Mouse (Mus musculus): ENCODE data around the gene Olfr318. TPM values are rescaled to one million over a fixed set of nuclear protein-coding genes. Genes with fewer than 3 reads are reported as not detected.
A peak's percentile ranks its signal among the peaks of the same experiment; 100 is the strongest.
"Not testable (repeated sequence)": the region's sequence is repeated elsewhere in the genome, so short reads cannot be mapped to it uniquely, and the experiment has no call there.

The Olfr318 gene
- polyA plus RNA-seq (2015; fragmentation: Nextera tagmentation; extraction: Ambion mirVana): not detected in 2 replicates

GRCm38 (mm10) chr11:58723914-58724313 is at the start of gene Olfr318:
Olfr318 (minus strand) TSS chr11:58724014.
- H3K4me2 ChIP-seq (ENCODE audit: low read depth, low read length): no peak within 1 kb of the TSS
- no peak within 1 kb of the TSS for H3K4me3 ChIP-seq (ENCODE audit: low read length)
- no peak within 1 kb of the TSS for H3K27ac ChIP-seq (ENCODE audit: low read length)
- no peak within 1 kb of the TSS for H3K9ac ChIP-seq (ENCODE audit: low read depth, low read length)
- H3K36me3 ChIP-seq (ENCODE audit: control insufficient read depth, insufficient read depth, low read length): no peaks in the 10 kb centered on the region
- ATAC-seq: no peak
- no peaks in the 10 kb centered on the region for H3K4me1 ChIP-seq (ENCODE audit: control insufficient read depth, insufficient read depth, low read length)
- no peaks in the 10 kb centered on the region for H3K9me3 ChIP-seq (ENCODE audit: control insufficient read depth, low read length)
- no peaks in the 10 kb centered on the region for H3K27me3 ChIP-seq (replicated peaks; ENCODE audit: control insufficient read depth, insufficient read depth, low read length)

DNA sequence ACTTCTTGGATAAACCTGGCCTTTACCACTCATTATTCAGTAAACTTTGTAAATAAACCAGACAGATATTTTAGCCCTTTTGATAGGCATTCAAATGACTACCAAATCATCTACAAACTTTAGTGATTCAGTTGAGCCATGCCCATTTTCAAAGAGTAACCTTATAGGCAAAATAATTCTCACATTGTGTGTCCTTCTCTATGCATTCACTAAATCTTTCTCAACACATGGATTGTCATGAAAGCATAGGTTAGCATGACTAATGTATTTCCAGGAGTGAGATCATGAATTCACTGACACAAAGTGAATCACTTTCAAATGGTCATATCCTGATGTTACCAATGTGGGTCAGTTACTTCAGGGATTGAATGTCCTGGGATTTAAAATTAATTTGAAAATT is 49.1 kb upstream of the Olfr318 start, which contains the start of gene Olfr315:
Olfr315 (plus strand) TSS at position 301 of the 400 bp plus-strand sequence.
- no peak within 1 kb of the TSS for H3K9ac ChIP-seq (ENCODE audit: low read depth, low read length)
- no peaks in the 10 kb centered on the region for H3K36me3 ChIP-seq (ENCODE audit: control insufficient read depth, insufficient read depth, low read length)
- no peak for ATAC-seq
- no peak within 1 kb of the TSS for H3K27ac ChIP-seq (ENCODE audit: low read length)
- no peaks in the 10 kb centered on the region for H3K27me3 ChIP-seq (replicated peaks; ENCODE audit: control insufficient read depth, insufficient read depth, low read length)
- no peaks in the 10 kb centered on the region for H3K9me3 ChIP-seq (ENCODE audit: control insufficient read depth, low read length)
- no peak within 1 kb of the TSS for H3K4me3 ChIP-seq (ENCODE audit: low read length)
- H3K4me2 ChIP-seq (ENCODE audit: low read depth, low read length): no peak within 1 kb of the TSS
- no peaks in the 10 kb centered on the region for H3K4me1 ChIP-seq (ENCODE audit: control insufficient read depth, insufficient read depth, low read length)

- no peak within 1 kb of the TSS for H3K27ac ChIP-seq (ENCODE audit: low read length)
- no peaks in the 10 kb centered on the region for H3K27me3 ChIP-seq (replicated peaks; ENCODE audit: control insufficient read depth, insufficient read depth, low read length)
- no peaks in the 10 kb centered on the region for H3K4me1 ChIP-seq (ENCODE audit: control insufficient read depth, insufficient read depth, low read length)
- no peak within 1 kb of the TSS for H3K9ac ChIP-seq (ENCODE audit: low read depth, low read length)
- no peak within 1 kb of the TSS for H3K4me2 ChIP-seq (ENCODE audit: low read depth, low read length)
- no peak for ATAC-seq
- 84% methylated on average over 2 of the region's 2 CpGs for WGBS
- H3K36me3 ChIP-seq (ENCODE audit: control insufficient read depth, insufficient read depth, low read length): no peaks in the 10 kb centered on the region
- H3K4me3 ChIP-seq (ENCODE audit: low read length): no peak within 1 kb of the TSS
- no peaks in the 10 kb centered on the region for H3K9me3 ChIP-seq (ENCODE audit: control insufficient read depth, low read length)
Observed at GRCm38 (mm10) chr11:58752434-58752833, 28.6 kb upstream of the Olfr318 start, which contains the start of gene Olfr316. Olfr316 (plus strand) TSS chr11:58752734.

- H3K4me3 ChIP-seq (ENCODE audit: low read length); H3K27me3 ChIP-seq (replicated peaks; ENCODE audit: control insufficient read depth, insufficient read depth, low read length); ATAC-seq; H3K4me1 ChIP-seq (ENCODE audit: control insufficient read depth, insufficient read depth, low read length); H3K36me3 ChIP-seq (ENCODE audit: control insufficient read depth, insufficient read depth, low read length); H3K27ac ChIP-seq (ENCODE audit: low read length); H3K9ac ChIP-seq (ENCODE audit: low read depth, low read length); H3K9me3 ChIP-seq (ENCODE audit: control insufficient read depth, low read length); H3K4me2 ChIP-seq (ENCODE audit: low read depth, low read length): not testable (repeated sequence)
- WGBS: 87% methylated on average over 18 of the region's 18 CpGs
Observed at GRCm38 (mm10) chr11:58751096-58751495, 27.3 kb upstream of the Olfr318 start.

GRCm38 (mm10) chr11:58738792-58739262 is 15.0 kb upstream of the Olfr318 start, which contains the start of gene Olfr317:
Olfr317 (minus strand) TSS chr11:58739212.
- 64% methylated on average over 4 of the region's 4 CpGs for WGBS
- peak; percentile 56; the same call in 1 of the 2 replicates for ATAC-seq

GRCm38 (mm10) chr11:58733372-58733771 is 9.6 kb upstream of the Olfr318 start:
- H3K9ac ChIP-seq (ENCODE audit: low read depth, low read length): no peak overlapping the region
- H3K9me3 ChIP-seq (ENCODE audit: control insufficient read depth, low read length): no peaks in the 10 kb centered on the region
- no peak overlapping the region for H3K4me2 ChIP-seq (ENCODE audit: low read depth, low read length)
- H3K27ac ChIP-seq (ENCODE audit: low read length): no peak overlapping the region
- no peaks in the 10 kb centered on the region for H3K4me1 ChIP-seq (ENCODE audit: control insufficient read depth, insufficient read depth, low read length)
- no peak overlapping the region for H3K4me3 ChIP-seq (ENCODE audit: low read length)
- H3K27me3 ChIP-seq (replicated peaks; ENCODE audit: control insufficient read depth, insufficient read depth, low read length): no peaks in the 10 kb centered on the region
- ATAC-seq: no peak
- no peaks in the 10 kb centered on the region for H3K36me3 ChIP-seq (ENCODE audit: control insufficient read depth, insufficient read depth, low read length)
- 49% methylated on average over 3 of the region's 3 CpGs for WGBS

More at GRCm38 (mm10) chr11:58738792-58739262, 15.0 kb upstream of the Olfr318 start, which contains the start of gene Olfr317:
- Histone ChIP-seq H3K4me3 (ENCODE audit: low read length) (no peak within 1 kb of the TSS), H3K27ac (ENCODE audit: low read length) (no peak within 1 kb of the TSS), H3K4me2 (ENCODE audit: low read depth, low read length) (no peak within 1 kb of the TSS), H3K9ac (ENCODE audit: low read depth, low read length) (no peak within 1 kb of the TSS), H3K27me3 (replicated peaks; ENCODE audit: control insufficient read depth, insufficient read depth, low read length) (no peaks in the 10 kb centered on the region), H3K36me3 (ENCODE audit: control insufficient read depth, insufficient read depth, low read length) (no peaks in the 10 kb centered on the region), H3K4me1 (ENCODE audit: control insufficient read depth, insufficient read depth, low read length) (no peaks in the 10 kb centered on the region), H3K9me3 (ENCODE audit: control insufficient read depth, low read length) (no peaks in the 10 kb centered on the region)

GRCm38 (mm10) chr11:58727896-58728650 is 4.3 kb upstream of the Olfr318 start:
- H3K4me2 ChIP-seq (ENCODE audit: low read depth, low read length); H3K4me3 ChIP-seq (ENCODE audit: low read length); H3K36me3 ChIP-seq (ENCODE audit: control insufficient read depth, insufficient read depth, low read length); ATAC-seq; H3K4me1 ChIP-seq (ENCODE audit: control insufficient read depth, insufficient read depth, low read length); H3K27me3 ChIP-seq (replicated peaks; ENCODE audit: control insufficient read depth, insufficient read depth, low read length); H3K27ac ChIP-seq (ENCODE audit: low read length); H3K9me3 ChIP-seq (ENCODE audit: control insufficient read depth, low read length); H3K9ac ChIP-seq (ENCODE audit: low read depth, low read length): not testable (repeated sequence)
- WGBS: 74% methylated on average over 6 of the region's 6 CpGs

- H3K36me3 ChIP-seq (ENCODE audit: control insufficient read depth, insufficient read depth, low read length): no peaks in the 10 kb centered on the region
- no peak for ATAC-seq
- 88% methylated on average over 4 of the region's 4 CpGs for WGBS
- H3K27ac ChIP-seq (ENCODE audit: low read length): no peak overlapping the region
- H3K4me1 ChIP-seq (ENCODE audit: control insufficient read depth, insufficient read depth, low read length): no peaks in the 10 kb centered on the region
- no peaks in the 10 kb centered on the region for H3K9me3 ChIP-seq (ENCODE audit: control insufficient read depth, low read length)
- no peak overlapping the region for H3K9ac ChIP-seq (ENCODE audit: low read depth, low read length)
- H3K4me2 ChIP-seq (ENCODE audit: low read depth, low read length): no peak overlapping the region
- H3K4me3 ChIP-seq (ENCODE audit: low read length): no peak overlapping the region
- no peaks in the 10 kb centered on the region for H3K27me3 ChIP-seq (replicated peaks; ENCODE audit: control insufficient read depth, insufficient read depth, low read length)
Observed at GRCm38 (mm10) chr11:58719701-58720100, 4.1 kb downstream of the Olfr318 start.

- not testable (repeated sequence) for H3K27ac ChIP-seq (ENCODE audit: low read length); H3K27me3 ChIP-seq (replicated peaks; ENCODE audit: control insufficient read depth, insufficient read depth, low read length); H3K4me1 ChIP-seq (ENCODE audit: control insufficient read depth, insufficient read depth, low read length); ATAC-seq; H3K9me3 ChIP-seq (ENCODE audit: control insufficient read depth, low read length); H3K9ac ChIP-seq (ENCODE audit: low read depth, low read length); H3K4me2 ChIP-seq (ENCODE audit: low read depth, low read length); H3K4me3 ChIP-seq (ENCODE audit: low read length); H3K36me3 ChIP-seq (ENCODE audit: control insufficient read depth, insufficient read depth, low read length)
- 87% methylated on average over 6 of the region's 7 CpGs for WGBS
Observed at GRCm38 (mm10) chr11:58717723-58718122, 6.1 kb downstream of the Olfr318 start.
